Mouse (Mus musculus) spleen, adult 2 months (tissue): ENCODE data around the gene Nr1h5. TPM values are rescaled to one million over a fixed set of nuclear protein-coding genes. Genes with fewer than 3 reads are reported as not detected.

Source experiments
- DNase-seq, 2 experiments: peaks; one replicate each; pipeline versions ENCODE4 v3.0.0 to v3.0.0-alpha.2; 2012 to 2021; ENCODE audit warnings: low spot score in 2 of 2, low read depth in 1 of 2
- H3K27ac ChIP-seq: fragments of 200-500 bp; 2 replicates; pipeline ENCODE4 v1.5.1; 2012; ENCODE audit warnings: low read length, inconsistent platforms; ENCODE audit not compliant: insufficient read depth
- H3K27me3 ChIP-seq: fragments of 200-500 bp; 2 replicates; pipeline ENCODE4 v1.6.1; 2012; ENCODE audit warnings: mild to moderate bottlenecking, moderate library complexity, low read length, inconsistent platforms; ENCODE audit not compliant: control insufficient read depth, insufficient read depth
- H3K36me3 ChIP-seq: fragments of 200-500 bp; 2 replicates; pipeline ENCODE4 v1.6.1; 2012; ENCODE audit warnings: mild to moderate bottlenecking, low read length, inconsistent platforms; ENCODE audit not compliant: control insufficient read depth, insufficient read depth
- H3K4me1 ChIP-seq: fragments of 200-500 bp; 2 replicates; pipeline ENCODE4 v1.6.1; 2011; ENCODE audit warnings: inconsistent platforms; ENCODE audit not compliant: control insufficient read depth, insufficient read depth, insufficient read length
- H3K4me3 ChIP-seq: fragments of 200-500 bp; 2 replicates; pipeline ENCODE4 v1.5.1; 2011; ENCODE audit warnings: mild to moderate bottlenecking, inconsistent platforms; ENCODE audit not compliant: insufficient read depth, insufficient read length; ENCODE audit errors: extremely low read depth
- CTCF ChIP-seq: fragments of 200-500 bp; IDR thresholded peaks from 2 replicates; pipeline ENCODE4 v1.5.1; 2011; ENCODE audit warnings: mild to moderate bottlenecking, inconsistent platforms; ENCODE audit not compliant: insufficient read depth, insufficient read length, insufficient replicate concordance; ENCODE audit errors: extremely low read depth
- POLR2A ChIP-seq: fragments of 200-500 bp; IDR thresholded peaks from 2 replicates; pipeline ENCODE4 v1.6.1; 2011; ENCODE audit warnings: low read depth, low read length, inconsistent platforms
- WGBS: fragments of 180-500 bp; shearing (Covaris S2); methylation state at CpG from one replicate; pipeline ENCODE4 v1.1.7; 2018; 5-methylcytosine and 5-hydroxymethylcytosine counted together
- polyA plus RNA-seq: library from polyadenylated mRNA; depleted of rRNA; stranded (reverse); fragments of >200 nt; gene quantifications from 2 replicates; pipeline ENCODE4 v1.2.3, GENCODE M21; 2012

Gene Nr1h5
- polyA plus RNA-seq, 1 experiment = not detected

GRCm38 (mm10) chr3:102991041-102991440, 27.1 kb upstream of the Nr1h5 start:
- 87% methylated on average over 8 of the region's 8 CpGs for WGBS
- H3K4me1 ChIP-seq = no peaks in the 10 kb centered on the region; the same call in 1 of the 2 replicates
- no peak overlapping the region for H3K27ac ChIP-seq
- no peaks in the 10 kb centered on the region for H3K27me3 ChIP-seq
- DNase-seq = no peak
- no peak for TF ChIP-seq POLR2A
- TF ChIP-seq CTCF = no peak
- H3K36me3 ChIP-seq = no peaks in the 10 kb centered on the region
- H3K4me3 ChIP-seq = no peak overlapping the region

- Histone ChIP-seq H3K27ac (no peak overlapping the region), H3K4me3 (no peak overlapping the region), H3K36me3 (no peaks in the 10 kb centered on the region), H3K4me1 (no peaks in the 10 kb centered on the region), H3K27me3 (no peaks in the 10 kb centered on the region)
- no peak for TF ChIP-seq CTCF
- TF ChIP-seq POLR2A = no peak
- 84% methylated on average over 3 of the region's 3 CpGs for WGBS
- DNase-seq = no peak
Measured at GRCm38 (mm10) chr3:102980349-102980736, 16.4 kb upstream of the Nr1h5 start.

GRCm38 (mm10) chr3:102979550-102980348, 15.8 kb upstream of the Nr1h5 start:
- TF ChIP-seq POLR2A (no peak), CTCF (no peak)
- Histone ChIP-seq H3K36me3 (no peaks in the 10 kb centered on the region), H3K4me3 (no peak overlapping the region), H3K4me1 (no peaks in the 10 kb centered on the region), H3K27me3 (no peaks in the 10 kb centered on the region), H3K27ac (no peak overlapping the region)
- WGBS = 78% methylated on average over 10 of the region's 10 CpGs
- DNase-seq = no peak

GRCm38 (mm10) chr3:102976906-102977305, 13.0 kb upstream of the Nr1h5 start:
- WGBS = 77% methylated on average over 4 of the region's 4 CpGs
- Histone ChIP-seq H3K36me3 (no peaks in the 10 kb centered on the region), H3K4me1 (no peaks in the 10 kb centered on the region), H3K27ac (no peak overlapping the region), H3K27me3 (no peaks in the 10 kb centered on the region), H3K4me3 (no peak overlapping the region)
- TF ChIP-seq POLR2A = no peak
- no peak for TF ChIP-seq CTCF
- DNase-seq = no peak

GRCm38 (mm10) chr3:102970508-102970907, 6.6 kb upstream of the Nr1h5 start:
- WGBS = 86% methylated on average over 3 of the region's 3 CpGs
- TF ChIP-seq POLR2A (no peak), CTCF (no peak)
- no peaks in the 10 kb centered on the region for H3K36me3 ChIP-seq
- no peaks in the 10 kb centered on the region for H3K27me3 ChIP-seq
- H3K27ac ChIP-seq = no peak overlapping the region
- DNase-seq = no peak
- no peaks in the 10 kb centered on the region for H3K4me1 ChIP-seq
- H3K4me3 ChIP-seq = no peak overlapping the region

GRCm38 (mm10) chr3:102970067-102970466, 6.1 kb upstream of the Nr1h5 start:
- TF ChIP-seq POLR2A = no peak
- TF ChIP-seq CTCF = no peak
- 88% methylated on average over 9 of the region's 9 CpGs for WGBS
- DNase-seq = no peak
- no peaks in the 10 kb centered on the region for H3K27me3 ChIP-seq
- no peak overlapping the region for H3K27ac ChIP-seq
- H3K4me3 ChIP-seq = no peak overlapping the region
- H3K4me1 ChIP-seq = no peaks in the 10 kb centered on the region
- no peaks in the 10 kb centered on the region for H3K36me3 ChIP-seq

- 75% methylated on average over 3 of the region's 3 CpGs for WGBS
- Histone ChIP-seq H3K36me3 (no peaks in the 10 kb centered on the region), H3K27ac (no peak overlapping the region), H3K4me3 (no peak overlapping the region), H3K4me1 (no peaks in the 10 kb centered on the region), H3K27me3 (no peaks in the 10 kb centered on the region)
- no peak for DNase-seq
- TF ChIP-seq POLR2A = no peak
- no peak for TF ChIP-seq CTCF
Measured at GRCm38 (mm10) chr3:102955596-102955995, 8.3 kb downstream of the Nr1h5 start.
